Comparison of ENCODE assay signal across 10 mouse cellular contexts in the genomic region with DNA sequence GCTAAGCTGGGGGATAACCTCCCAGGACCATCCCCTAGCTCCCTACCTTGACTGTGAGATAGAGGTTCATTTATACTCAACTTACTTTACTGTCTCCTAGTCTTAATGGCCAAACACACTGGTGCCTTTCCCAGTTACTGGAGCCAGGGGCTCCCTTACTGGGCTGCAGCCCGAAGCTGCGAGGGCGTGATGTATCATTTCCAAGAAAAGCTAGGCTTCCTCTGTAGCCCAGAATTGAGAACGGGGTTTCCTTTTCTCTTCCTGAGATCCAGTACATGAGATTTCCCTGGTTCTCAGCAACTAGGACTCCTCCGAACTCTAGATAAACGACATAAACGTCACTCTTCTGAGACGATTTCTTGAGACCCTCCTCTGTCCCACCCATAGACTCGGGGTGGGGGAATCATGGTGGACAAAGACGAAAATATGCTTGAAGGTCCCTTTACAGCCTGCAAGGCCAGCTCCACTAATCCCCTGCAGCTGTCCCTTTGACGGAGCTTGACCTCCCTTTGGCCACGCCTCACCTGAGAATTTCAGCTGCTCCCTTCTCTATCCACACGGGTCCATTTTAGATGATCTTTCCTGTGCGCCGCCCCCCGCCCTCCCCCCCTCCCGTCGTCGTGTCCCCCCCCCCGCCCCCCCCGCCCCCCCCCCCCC. TPM values are rescaled to one million over a fixed set of nuclear protein-coding genes. Genes with fewer than 3 reads are reported as not detected.
A peak's percentile ranks its signal among the peaks of the same experiment; 100 is the strongest.
DNase-seq lines count a peak whose midpoint lies in the region; ATAC-seq and TF ChIP-seq lines count a peak whose summit lies in the region.
"Had no signal": no experiment of that assay in that cellular context is flagged by ENCODE, and none has a peak within 500 bp of the region (broad histone marks: within the 10 kb centered on the region; RNA-seq: fewer than 3 reads in every experiment).

No protein-coding gene starts in this region.

- ATAC-seq in megakaryocyte, adult 5-6 weeks (ENCODE audit: poor library complexity, severe bottlenecking), result no peak
- no peak for ATAC-seq in intestine, postnatal 0 days

- no peaks in the 10 kb centered on the region for H3K36me3 ChIP-seq in megakaryocyte, embryonic 14.5 days (replicated peaks; ENCODE audit: low read length)
- no peaks in the 10 kb centered on the region for H3K36me3 ChIP-seq in intestine, postnatal 0 days (ENCODE audit: control insufficient read depth, insufficient read depth)
- no peaks in the 10 kb centered on the region for H3K36me3 ChIP-seq in small intestine, adult 2 months (ENCODE audit: control insufficient read depth, insufficient read depth, low read length)

- 36% methylated on average over 13 of the region's 21 CpGs for WGBS in intestine, postnatal 0 days
- 29% methylated on average over 14 of the region's 21 CpGs for WGBS in small intestine, adult 2 months

- no peak overlapping the region for H3K27ac ChIP-seq in intestine, postnatal 0 days (ENCODE audit: low read depth, low read length)
- H3K27ac ChIP-seq in small intestine, adult 2 months (ENCODE audit: insufficient read depth, low read depth, low read length), result no peak overlapping the region

- peak overlapping the region; percentile 47 for H3K4me2 ChIP-seq in intestine, postnatal 0 days (replicated peaks; ENCODE audit: low read depth)

- intact Hi-C loops in heart, postnatal 25 days (cut with DNase I), result no loop called here

- no peak for TF ChIP-seq CTCF in intestine, postnatal 0 days (IDR thresholded peaks at IDR 0.05; ENCODE audit: low read depth)
- no peak for TF ChIP-seq CTCF in small intestine, adult 2 months (IDR thresholded peaks at IDR 0.05; ENCODE audit: extremely low read depth, insufficient read length, insufficient replicate concordance, low read depth, low read length)

- peak overlapping the region; percentile 72 for H3K4me3 ChIP-seq in megakaryocyte, embryonic 14.5 days (replicated peaks)
- 0 out of 2 replicates have a peak overlapping the region, but pooled peaks have one; percentile 7 for H3K4me3 ChIP-seq in intestine, postnatal 0 days (ENCODE audit: low read depth, low read length)
- peak overlapping the region; percentile 20; the same call in 1 of the 2 replicates for H3K4me3 ChIP-seq in small intestine, adult 2 months (ENCODE audit: low read depth, low read length)

- TF ChIP-seq POLR2A in small intestine, adult 2 months (IDR thresholded peaks at IDR 0.05; ENCODE audit: low read depth, low read length), result no peak

- peaks cover 14% of the 10 kb centered on the region for H3K27me3 ChIP-seq in megakaryocyte, embryonic 14.5 days (replicated peaks)
- no peaks in the 10 kb centered on the region for H3K27me3 ChIP-seq in intestine, postnatal 0 days (replicated peaks; ENCODE audit: control insufficient read depth, insufficient read depth, low read length)
- no peaks in the 10 kb centered on the region for H3K27me3 ChIP-seq in small intestine, adult 2 months (ENCODE audit: control insufficient read depth, insufficient read depth, low read length)
- H3K27me3 ChIP-seq: CH12.LX had no signal

- peak; percentile 23 to 39 for DNase-seq in heart, adult 18-20 months
- no peak for DNase-seq in heart, postnatal 25 days (ENCODE audit: low spot score)
- DNase-seq in cerebellum, adult 18-20 months, result no peak
- DNase-seq in adrenal gland, adult 2 months, result no peak

- peaks cover 32% of the 10 kb centered on the region for H3K4me1 ChIP-seq in megakaryocyte, embryonic 14.5 days
- no peaks in the 10 kb centered on the region for H3K4me1 ChIP-seq in intestine, postnatal 0 days (replicated peaks; ENCODE audit: control insufficient read depth, insufficient read depth, low read length)
- H3K4me1 ChIP-seq in small intestine, adult 2 months (ENCODE audit: control insufficient read depth, insufficient read depth, insufficient read length, low read length), result no peaks in the 10 kb centered on the region

- 0 out of 2 replicates have a peak overlapping the region, but pooled peaks have one; percentile 22 for H3K9ac ChIP-seq in intestine, postnatal 0 days (ENCODE audit: low read depth, low read length)

- H3K9me3 ChIP-seq in megakaryocyte, embryonic 14.5 days, result peaks cover 9% of the 10 kb centered on the region
- no peaks in the 10 kb centered on the region for H3K9me3 ChIP-seq in intestine, postnatal 0 days (ENCODE audit: control insufficient read depth)

RNA-seq across cellular contexts. Expression of a gene that starts 28.5 kb away (rescaled TPM):
- 100 to 1,000 TPM; 366 to 407 TPM for total RNA-seq in heart, adult 18-20 months (2021)
- total RNA-seq in heart, postnatal 25 days (2021), result 100 to 1,000 TPM; 332 to 350 TPM
- polyA plus RNA-seq in megakaryocyte, embryonic 14.5 days (2012; ENCODE audit: insufficient read depth, low replicate concordance), result 10.3 and 34.8 TPM in 2 replicates
- total RNA-seq in megakaryocyte, adult 5-6 weeks (2015), result 121 and 132 TPM in 2 replicates
- 192 and 195 TPM in 2 replicates for total RNA-seq in megakaryocyte, adult 5-6 weeks (2017)
- 241 and 242 TPM in 2 replicates for polyA plus RNA-seq in intestine, postnatal 0 days (2015; fragmentation: Nextera tagmentation; extraction: Ambion mirVana)
- 49.6 and 72.5 TPM in 2 replicates for polyA plus RNA-seq in small intestine, adult 2 months (2012; rRNA removed)
- total RNA-seq in adrenal gland, adult 2 months (2021), result 100 to 1,000 TPM; 500 to 622 TPM
- polyA plus RNA-seq in adrenal gland, adult 2 months (2012; rRNA removed), result 243 and 281 TPM in 2 replicates

RNA-seq across cellular contexts. Expression of a gene that starts 54.7 kb away (rescaled TPM):
- total RNA-seq in heart, adult 18-20 months (2021), result not detected
- total RNA-seq in heart, postnatal 25 days (2021), result not detected
- not detected in 2 replicates for polyA plus RNA-seq in megakaryocyte, embryonic 14.5 days (2012; ENCODE audit: insufficient read depth, low replicate concordance)
- not detected in 2 replicates for total RNA-seq in megakaryocyte, adult 5-6 weeks (2015)
- 0.12 TPM in 1 of 2 replicates, not detected in the other for total RNA-seq in megakaryocyte, adult 5-6 weeks (2017)
- not detected in 2 replicates for polyA plus RNA-seq in intestine, postnatal 0 days (2015; fragmentation: Nextera tagmentation; extraction: Ambion mirVana)
- not detected in 2 replicates for polyA plus RNA-seq in small intestine, adult 2 months (2012; rRNA removed)
- total RNA-seq in adrenal gland, adult 2 months (2021), result not detected
- polyA plus RNA-seq in adrenal gland, adult 2 months (2012; rRNA removed), result not detected in 2 replicates
- total RNA-seq: CH12.LX had no signal
- polyA plus RNA-seq: large intestine, adult 2 months had no signal

Comparison
In these comparisons a context has a peak if more than half of its experiments do, and no peak if none do; other contexts are left out.
1. DNase-seq: peak in heart, adult 18-20 months (2 of 2); none in heart, postnatal 25 days (single experiment), cerebellum, adult 18-20 months (0 of 2) and adrenal gland, adult 2 months (single experiment).
2. H3K4me3 ChIP-seq: peak in every context shown above with its lines; median percentile 72 in megakaryocyte, embryonic 14.5 days; 20 in small intestine, adult 2 months; 7 in intestine, postnatal 0 days.